In genomic region chr17:26439001-26439400, GRCm38 (mm10) we compare ENCODE assay signal across 8 mouse cellular contexts. TPM values are rescaled to one million over a fixed set of nuclear protein-coding genes. Genes with fewer than 3 reads are reported as not detected.
DNase-seq lines count a peak whose midpoint lies in the region; ATAC-seq and TF ChIP-seq lines count a peak whose summit lies in the region.

No protein-coding gene starts in this region.

- no peak for TF ChIP-seq EP300 in liver, embryonic 14.5 days (IDR thresholded peaks at IDR 0.05; ENCODE audit: low read depth)

- DNase-seq in cerebellum, postnatal 10 days = peak; percentile 40 to 45
- DNase-seq in cerebellum, adult 11 months = no peak
- DNase-seq in liver, embryonic 14.5 days (ENCODE audit: low read depth in 3 of 3, low spot score in 3 of 3) = no peak
- DNase-seq in urinary bladder, postnatal 10 days (ENCODE audit: low spot score) = no peak
- no peak for DNase-seq in cerebellum, postnatal 4 days (ENCODE audit: low spot score in 2 of 2)

- no peak overlapping the region for H3K27ac ChIP-seq in liver, embryonic 14.5 days
- H3K27ac ChIP-seq in stomach, embryonic 15.5 days = no peak overlapping the region

- H3K4me1 ChIP-seq in megakaryocyte, embryonic 14.5 days = peaks cover 7% of the 10 kb centered on the region; the same call in 1 of the 2 replicates
- no peaks in the 10 kb centered on the region for H3K4me1 ChIP-seq in liver, embryonic 14.5 days (replicated peaks; ENCODE audit: control insufficient read depth in 2 of 2, insufficient read depth in 2 of 2, low read length in 1 of 2)
- 0 out of 2 replicates have a peak, but pooled peaks cover 4% of the 10 kb centered on the region for H3K4me1 ChIP-seq in stomach, embryonic 15.5 days

- 17% methylated on average over 52 of the region's 52 CpGs for WGBS in liver, embryonic 14.5 days (ENCODE audit: insufficient replicate concordance)
- 19% methylated on average over 52 of the region's 52 CpGs for WGBS in stomach, embryonic 15.5 days

- peak overlapping the region; percentile 20; the same call in 1 of the 2 replicates for H3K4me2 ChIP-seq in liver, embryonic 14.5 days (ENCODE audit: low read depth)
- H3K4me2 ChIP-seq in stomach, embryonic 15.5 days = peak overlapping the region; percentile 56

- peaks cover 85% of the 10 kb centered on the region for H3K27me3 ChIP-seq in megakaryocyte, embryonic 14.5 days (replicated peaks)
- peaks cover 29% of the 10 kb centered on the region for H3K27me3 ChIP-seq in liver, embryonic 14.5 days (ENCODE audit: control insufficient read depth, insufficient read depth, low read length)
- H3K27me3 ChIP-seq in stomach, embryonic 15.5 days (replicated peaks) = peaks cover 18% of the 10 kb centered on the region

- peak overlapping the region; percentile 14 for H3K4me3 ChIP-seq in megakaryocyte, embryonic 14.5 days (replicated peaks)
- peak overlapping the region in 1 of 2 experiments; percentile 10; a peak in 1 of 4 replicates for H3K4me3 ChIP-seq in liver, embryonic 14.5 days (ENCODE audit: insufficient read depth in 1 of 2, low read depth in 2 of 2, low read length in 2 of 2)
- peak overlapping the region; percentile 34 for H3K4me3 ChIP-seq in stomach, embryonic 15.5 days (replicated peaks)

- H3K36me3 ChIP-seq in megakaryocyte, embryonic 14.5 days (replicated peaks; ENCODE audit: low read length) = no peaks in the 10 kb centered on the region
- no peaks in the 10 kb centered on the region for H3K36me3 ChIP-seq in liver, embryonic 14.5 days (replicated peaks; ENCODE audit: control insufficient read depth, insufficient read depth, low read depth)
- H3K36me3 ChIP-seq in stomach, embryonic 15.5 days = peaks cover 7% of the 10 kb centered on the region

- ATAC-seq in megakaryocyte, adult 5-6 weeks (ENCODE audit: poor library complexity, severe bottlenecking) = no peak
- ATAC-seq in liver, embryonic 14.5 days (ENCODE audit: insufficient read depth) = no peak
- ATAC-seq in stomach, embryonic 15.5 days (ENCODE audit: insufficient read depth, low FRiP score, low read depth) = no peak

- no peak for TF ChIP-seq CTCF in liver, embryonic 14.5 days (IDR thresholded peaks at IDR 0.05; ENCODE audit: low read depth)

- no peaks in the 10 kb centered on the region for H3K9me3 ChIP-seq in megakaryocyte, embryonic 14.5 days
- no peaks in the 10 kb centered on the region for H3K9me3 ChIP-seq in liver, embryonic 14.5 days (ENCODE audit: control insufficient read depth, low read length)
- H3K9me3 ChIP-seq in stomach, embryonic 15.5 days = no peaks in the 10 kb centered on the region

- no peak overlapping the region for H3K9ac ChIP-seq in liver, embryonic 14.5 days (replicated peaks)
- no peak overlapping the region for H3K9ac ChIP-seq in stomach, embryonic 15.5 days

RNA-seq across cellular contexts. Expression of gene Neurl1b, which starts 24.4 kb away (rescaled TPM):
- 0.16 TPM in 1 of 2 replicates, not detected in the other for polyA plus RNA-seq in megakaryocyte, embryonic 14.5 days (2012; ENCODE audit: insufficient read depth, low replicate concordance)
- total RNA-seq in megakaryocyte, adult 5-6 weeks (2015) = 6.8 and 8.5 TPM in 2 replicates
- 6.9 and 8.6 TPM in 2 replicates for total RNA-seq in megakaryocyte, adult 5-6 weeks (2017)
- polyA plus RNA-seq in liver, embryonic 14.5 days (2012; rRNA removed) = 0.09 and 0.12 TPM in 2 replicates
- 0.03 TPM in 1 of 2 replicates, not detected in the other for polyA plus RNA-seq in liver, embryonic 14.5 days (2014; fragmentation: Nextera tagmentation; extraction: Ambion mirVana)
- polyA plus RNA-seq in stomach, embryonic 15.5 days (2015; fragmentation: Nextera tagmentation; extraction: Ambion mirVana) = 2.5 and 2.6 TPM in 2 replicates

Comparison
In these comparisons a context has a peak if more than half of its experiments do, and no peak if none do; other contexts are left out.
1. DNase-seq: peak in cerebellum, postnatal 10 days (2 of 2); none in cerebellum, adult 11 months (single experiment), liver, embryonic 14.5 days (0 of 3), urinary bladder, postnatal 10 days (single experiment) and cerebellum, postnatal 4 days (0 of 2).